Mouse (Mus musculus): Measurements from ENCODE around the gene Gbp5.

DNA sequence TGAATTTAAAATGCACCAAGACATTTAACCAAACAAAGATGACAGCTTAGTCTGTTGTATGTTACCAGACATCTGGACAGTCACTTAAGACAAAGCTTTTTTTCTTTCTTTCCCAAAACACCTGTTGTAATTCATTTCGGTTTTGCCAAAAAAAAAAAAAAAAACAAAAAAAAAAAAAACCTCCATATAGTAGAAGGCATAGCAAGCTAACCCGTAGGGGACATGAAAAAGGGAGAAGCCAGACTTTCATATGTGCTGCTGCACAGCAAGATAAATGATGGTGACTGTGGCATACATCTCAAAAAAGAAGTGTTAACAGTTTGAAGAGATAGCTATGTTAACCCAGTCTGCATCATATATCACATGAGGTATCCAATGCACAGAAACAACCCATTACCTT lies 35.8 kb downstream of the Gbp5 start:
- TF ChIP-seq POLR2A (IDR thresholded peaks at IDR 0.05; ENCODE audit: insufficient read depth, low read depth, low read length) (no peak), CTCF (IDR thresholded peaks at IDR 0.05) (no peak), EP300 (IDR thresholded peaks at IDR 0.05; ENCODE audit: insufficient read depth, low read depth, low read length) (no peak)
